Comparison of ENCODE assay signal across 19 mouse cellular contexts in genomic region chr2:3742519-3742918, GRCm38 (mm10).
DNase-seq lines count a peak whose midpoint lies in the region; ATAC-seq lines count a peak whose summit lies in the region.
"Had no signal": no experiment of that assay in that cellular context is flagged by ENCODE, and none has a peak within 500 bp of the region (broad histone marks: within the 10 kb centered on the region; RNA-seq: fewer than 3 reads in every experiment).

No protein-coding gene starts in this region.

- peak; percentile 56; the same call in 1 of the 2 replicates for ATAC-seq in embryonic facial prominence, embryonic 14.5 days (ENCODE audit: low read depth)
- peak; percentile 58 for ATAC-seq in midbrain, embryonic 13.5 days
- peak; percentile 15 for ATAC-seq in inflammation-experienced regulatory T-cells, adult 6 months
- ATAC-seq: activated CD4-positive, CD25-positive, alpha-beta regulatory T cell, adult 4 months; intestine, postnatal 0 days had no signal

- no peaks in the 10 kb centered on the region for H3K27me3 ChIP-seq in embryonic facial prominence, embryonic 14.5 days (replicated peaks; ENCODE audit: control insufficient read depth, insufficient read depth, low read length)
- H3K27me3 ChIP-seq in embryonic facial prominence, embryonic 10.5 days (replicated peaks; ENCODE audit: low read depth, poor library complexity, severe bottlenecking), result no peaks in the 10 kb centered on the region
- H3K27me3 ChIP-seq in midbrain, embryonic 13.5 days, result no peaks in the 10 kb centered on the region
- H3K27me3 ChIP-seq in midbrain, embryonic 10.5 days (ENCODE audit: low read depth, poor library complexity, severe bottlenecking), result no peaks in the 10 kb centered on the region
- H3K27me3 ChIP-seq: lung, embryonic 15.5 days had no signal

- H3K4me2 ChIP-seq in embryonic facial prominence, embryonic 14.5 days (ENCODE audit: low read depth, low read length), result no peak overlapping the region
- H3K4me2 ChIP-seq in midbrain, embryonic 13.5 days (replicated peaks), result no peak overlapping the region
- H3K4me2 ChIP-seq: liver, embryonic 11.5 days; lung, embryonic 15.5 days had no signal

- peak; percentile 57 for DNase-seq in embryonic facial prominence, embryonic 14.5 days (ENCODE audit: low spot score)
- no peak for DNase-seq in embryonic facial prominence, embryonic 10.5 days (ENCODE audit: low spot score)
- DNase-seq in midbrain, embryonic 10.5 days (ENCODE audit: low spot score), result no peak
- DNase-seq in T-cell, adult 2 months (ENCODE audit: low spot score), result peak; percentile 53
- no peak for DNase-seq in testis, postnatal 14 days (ENCODE audit: low spot score)
- no peak for DNase-seq in heart, postnatal 36 days
- DNase-seq: adrenal gland, postnatal 36 days; cerebellum, postnatal 25 days; gastrocnemius, adult 2 months; heart, adult 2 months; heart, postnatal 10 days; right cerebral cortex, postnatal 4 days; thymus, postnatal 25 days had no signal

- no peaks in the 10 kb centered on the region for H3K36me3 ChIP-seq in embryonic facial prominence, embryonic 14.5 days (ENCODE audit: control insufficient read depth, insufficient read depth, low read length)
- peaks cover 2% of the 10 kb centered on the region; the same call in 1 of the 2 replicates for H3K36me3 ChIP-seq in embryonic facial prominence, embryonic 10.5 days (replicated peaks)
- H3K36me3 ChIP-seq in midbrain, embryonic 13.5 days, result no peaks in the 10 kb centered on the region
- H3K36me3 ChIP-seq in midbrain, embryonic 10.5 days, result 0 out of 2 replicates have a peak, but pooled peaks cover 2% of the 10 kb centered on the region
- H3K36me3 ChIP-seq: lung, embryonic 15.5 days had no signal

- no peak overlapping the region for H3K27ac ChIP-seq in embryonic facial prominence, embryonic 14.5 days (replicated peaks; ENCODE audit: low read depth, low read length)
- H3K27ac ChIP-seq in embryonic facial prominence, embryonic 10.5 days (replicated peaks), result no peak overlapping the region
- peak overlapping the region; percentile 69 for H3K27ac ChIP-seq in midbrain, embryonic 13.5 days
- no peak overlapping the region for H3K27ac ChIP-seq in midbrain, embryonic 10.5 days (replicated peaks)
- H3K27ac ChIP-seq: gastrocnemius, adult 2 months; heart, adult 2 months; lung, embryonic 15.5 days had no signal

- no peaks in the 10 kb centered on the region for H3K9me3 ChIP-seq in embryonic facial prominence, embryonic 14.5 days (ENCODE audit: control insufficient read depth, low read length)
- H3K9me3 ChIP-seq in embryonic facial prominence, embryonic 10.5 days, result no peaks in the 10 kb centered on the region
- H3K9me3 ChIP-seq in midbrain, embryonic 13.5 days, result no peaks in the 10 kb centered on the region
- no peaks in the 10 kb centered on the region for H3K9me3 ChIP-seq in midbrain, embryonic 10.5 days (replicated peaks)
- H3K9me3 ChIP-seq: lung, embryonic 15.5 days had no signal

- intact Hi-C loops in heart, postnatal 36 days (cut with DNase I), result no loop called here

- 78% methylated on average over 6 of the region's 6 CpGs for WGBS in embryonic facial prominence, embryonic 14.5 days
- 87% methylated on average over 6 of the region's 6 CpGs for WGBS in embryonic facial prominence, embryonic 10.5 days
- 69% methylated on average over 6 of the region's 6 CpGs for WGBS in midbrain, embryonic 13.5 days
- 88% methylated on average over 6 of the region's 6 CpGs for WGBS in midbrain, embryonic 10.5 days

- peaks cover 25% of the 10 kb centered on the region for H3K4me1 ChIP-seq in embryonic facial prominence, embryonic 14.5 days (ENCODE audit: control insufficient read depth, insufficient read depth, low read length)
- H3K4me1 ChIP-seq in embryonic facial prominence, embryonic 10.5 days, result peaks cover 65% of the 10 kb centered on the region
- peaks cover 48% of the 10 kb centered on the region for H3K4me1 ChIP-seq in midbrain, embryonic 13.5 days (replicated peaks)
- peaks cover 29% of the 10 kb centered on the region for H3K4me1 ChIP-seq in midbrain, embryonic 10.5 days

- H3K9ac ChIP-seq in embryonic facial prominence, embryonic 14.5 days (ENCODE audit: low read depth, low read length), result no peak overlapping the region
- H3K9ac ChIP-seq in midbrain, embryonic 13.5 days (replicated peaks), result no peak overlapping the region
- H3K9ac ChIP-seq: lung, embryonic 15.5 days had no signal

- no peak overlapping the region for H3K4me3 ChIP-seq in embryonic facial prominence, embryonic 14.5 days (ENCODE audit: low read depth, low read length)
- H3K4me3 ChIP-seq in embryonic facial prominence, embryonic 10.5 days, result no peak overlapping the region
- H3K4me3 ChIP-seq in midbrain, embryonic 13.5 days (replicated peaks), result no peak overlapping the region
- H3K4me3 ChIP-seq in midbrain, embryonic 10.5 days, result no peak overlapping the region
- H3K4me3 ChIP-seq: gastrocnemius, adult 2 months; heart, adult 2 months; lung, embryonic 15.5 days had no signal

Comparison
In these comparisons a context has a peak if more than half of its experiments do, and no peak if none do; other contexts are left out.
1. DNase-seq: peak in embryonic facial prominence, embryonic 14.5 days (single experiment) and T-cell, adult 2 months (single experiment); none in embryonic facial prominence, embryonic 10.5 days (single experiment), midbrain, embryonic 10.5 days (single experiment), testis, postnatal 14 days (single experiment) and heart, postnatal 36 days (0 of 2).
2. Peak in every context shown above with its lines, with median percentiles within 50 percentile points of each other: ATAC-seq.